Mouse (Mus musculus) ES-Bruce4 (cell line): ENCODE results near the gene Scamp3.

ENCODE experiments used
- CTCF ChIP-seq: IDR thresholded peaks from one replicate; pipeline ENCODE4 v1.8.1; 2011; ENCODE audit warnings: low read depth, low read length
- EP300 ChIP-seq: IDR thresholded peaks from 2 replicates; pipeline ENCODE4 v1.6.1; 2011; ENCODE audit warnings: low read depth, low read length; ENCODE audit not compliant: insufficient read depth
- POLR2A ChIP-seq: IDR thresholded peaks from one replicate; pipeline ENCODE4 v1.8.1; 2011; ENCODE audit warnings: low read length; ENCODE audit not compliant: insufficient read depth

- TF ChIP-seq CTCF, result no peak
- no peak for TF ChIP-seq POLR2A
- no peak for TF ChIP-seq EP300
Measured at GRCm38 (mm10) chr3:89231345-89231744, 54.1 kb downstream of the Scamp3 start.
